Mouse (Mus musculus) brain, adult 2 months (tissue): ENCODE measurements at regions not wholly inside any gene's neighbourhood (a gene's known extent, or its start where the extent isn't known, plus 50 kb on each side); places are given as distances from the start of the nearest gene placed in this dataset.

Experiments used
- DNase-seq: peaks from one replicate; pipeline ENCODE4 v3.0.0; 2011; ENCODE audit warnings: low read depth, low spot score

- DNase-seq, result peak; percentile 10
Measured at GRCm38 (mm10) chr19:20035223-20035622, 355.5 kb downstream of the Anxa1 start.

GRCm38 (mm10) chr19:20027667-20028282 is 363.0 kb downstream of the Anxa1 start:
- DNase-seq, result peak; percentile 14

GRCm38 (mm10) chr19:20014114-20014513 is 376.6 kb downstream of the Anxa1 start:
- no peak for DNase-seq

- peak; percentile 38 for DNase-seq
Measured at GRCm38 (mm10) chr19:20009801-20010441, 380.8 kb downstream of the Anxa1 start.

- peak; percentile 55 for DNase-seq
Measured at GRCm38 (mm10) chr19:20005932-20006625, 384.7 kb downstream of the Anxa1 start.

GRCm38 (mm10) chr19:19987255-19987654 is 403.5 kb downstream of the Anxa1 start:
- no peak for DNase-seq

GRCm38 (mm10) chr19:19978816-19979215 is 411.9 kb downstream of the Anxa1 start:
- DNase-seq, result no peak

- DNase-seq, result no peak
Measured at GRCm38 (mm10) chr19:19977609-19978259, 413.0 kb downstream of the Anxa1 start.

GRCm38 (mm10) chr19:19976776-19977175 is 414.0 kb downstream of the Anxa1 start:
- no peak for DNase-seq

GRCm38 (mm10) chr19:19969780-19970512 is 420.8 kb downstream of the Anxa1 start:
- DNase-seq, result no peak

- DNase-seq, result no peak
Measured at GRCm38 (mm10) chr19:19969335-19969734, 421.4 kb downstream of the Anxa1 start.

- no peak for DNase-seq
Measured at GRCm38 (mm10) chr19:19945247-19945646, 445.5 kb downstream of the Anxa1 start.

- no peak for DNase-seq
Measured at GRCm38 (mm10) chr19:19942697-19943096, 448.0 kb downstream of the Anxa1 start.

GRCm38 (mm10) chr19:19921109-19921508 is 469.6 kb downstream of the Anxa1 start:
- no peak for DNase-seq

- peak; percentile 58 for DNase-seq
Measured at GRCm38 (mm10) chr19:19885933-19886710, 504.6 kb downstream of the Anxa1 start.

- peak; percentile 49 for DNase-seq
Measured at GRCm38 (mm10) chr19:19880895-19881294, 509.8 kb downstream of the Anxa1 start.

GRCm38 (mm10) chr19:19848152-19848551 is 542.6 kb downstream of the Anxa1 start:
- DNase-seq, result no peak

- DNase-seq, result no peak
Measured at GRCm38 (mm10) chr19:19807992-19808391, 582.8 kb downstream of the Anxa1 start.

- no peak for DNase-seq
Measured at GRCm38 (mm10) chr19:19793835-19794234, 596.9 kb downstream of the Anxa1 start.

GRCm38 (mm10) chr19:19783507-19783906 is 607.2 kb downstream of the Anxa1 start:
- DNase-seq, result no peak

GRCm38 (mm10) chr19:19777891-19778290 is 612.9 kb downstream of the Anxa1 start:
- DNase-seq, result peak; percentile 83
